Mouse (Mus musculus) layer of hippocampus, postnatal 25 days (tissue): Measurements from ENCODE around the gene Prelid3b. TPM values are rescaled to one million over a fixed set of nuclear protein-coding genes. Genes with fewer than 3 reads are reported as not detected.
A peak's percentile ranks its signal among the peaks of the same experiment; 100 is the strongest.

Experiments
- DNase-seq, 2 experiments: peaks; one replicate each; pipeline ENCODE4 v3.0.0; 2022; ENCODE audit warnings: mixed read lengths in 2 of 2, low spot score in 1 of 2; ENCODE audit errors: extremely low spot score in 1 of 2
- total RNA-seq, 2 experiments: library from RNA; stranded (reverse); gene quantifications; 2 replicates each; pipeline ENCODE4 v1.2.3; 2021

The Prelid3b gene
- total RNA-seq, result 10 to 100 TPM; 36.5 to 42.5 TPM

DNA sequence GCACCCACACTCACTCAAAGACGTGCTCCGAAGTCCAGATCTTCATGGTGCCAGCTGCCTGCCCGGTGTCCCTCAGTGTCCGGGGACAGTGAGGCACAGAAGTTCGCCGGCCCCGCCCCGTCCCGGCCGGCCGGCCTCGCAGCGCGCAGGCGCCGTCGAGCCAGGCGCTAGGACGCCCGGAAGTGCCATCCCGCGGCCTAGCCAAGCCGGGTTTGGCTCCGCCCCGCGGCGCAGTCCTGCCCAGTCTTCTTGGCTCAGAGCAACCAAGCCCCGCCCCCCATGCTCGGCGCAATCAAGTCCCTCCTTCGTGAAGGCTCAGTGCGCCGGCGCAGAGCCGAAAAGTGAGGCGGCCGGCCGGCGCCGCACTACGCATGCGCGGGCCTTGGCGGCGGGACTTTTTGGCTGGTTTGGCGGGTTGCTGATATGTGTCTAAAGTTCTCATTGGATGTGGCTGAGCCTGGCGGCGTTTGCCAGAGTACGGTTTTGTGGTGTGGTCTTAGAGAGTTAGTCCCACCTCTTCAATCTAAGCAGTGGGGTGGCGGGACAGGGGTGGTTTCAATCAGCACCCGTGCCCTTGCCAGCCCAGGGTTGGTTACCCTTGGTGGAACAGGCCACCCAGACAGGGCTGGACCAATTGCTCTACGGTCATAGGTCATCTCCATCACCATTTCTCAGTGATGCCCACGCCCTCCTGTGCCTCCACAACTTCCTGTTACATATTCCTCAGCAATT lies at the start of gene Prelid3b:
Gene Prelid3b (minus strand): TSS at position 264 of the 732 bp plus-strand sequence.
- DNase-seq, result peak; percentile 97 to 98

DNA sequence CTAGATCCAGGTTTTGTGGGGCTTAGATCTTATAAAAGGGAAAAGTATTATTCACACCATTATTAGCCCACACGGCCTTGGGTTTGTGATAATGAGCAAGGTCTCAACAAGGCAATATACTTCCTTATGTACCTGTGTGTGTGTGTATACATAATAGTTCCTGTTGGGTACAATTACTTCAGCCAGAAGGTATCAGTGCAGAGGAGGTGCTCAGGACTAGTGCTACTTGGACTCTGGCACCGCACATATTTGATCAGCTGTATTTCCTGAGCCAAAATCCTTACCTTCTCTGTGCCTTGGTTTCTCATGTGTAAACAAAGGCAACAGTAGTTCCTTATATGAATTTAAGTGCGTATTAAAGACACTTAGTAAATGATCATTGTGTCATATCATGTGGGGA lies 49.3 kb upstream of the Prelid3b start:
- DNase-seq, result no peak

DNA sequence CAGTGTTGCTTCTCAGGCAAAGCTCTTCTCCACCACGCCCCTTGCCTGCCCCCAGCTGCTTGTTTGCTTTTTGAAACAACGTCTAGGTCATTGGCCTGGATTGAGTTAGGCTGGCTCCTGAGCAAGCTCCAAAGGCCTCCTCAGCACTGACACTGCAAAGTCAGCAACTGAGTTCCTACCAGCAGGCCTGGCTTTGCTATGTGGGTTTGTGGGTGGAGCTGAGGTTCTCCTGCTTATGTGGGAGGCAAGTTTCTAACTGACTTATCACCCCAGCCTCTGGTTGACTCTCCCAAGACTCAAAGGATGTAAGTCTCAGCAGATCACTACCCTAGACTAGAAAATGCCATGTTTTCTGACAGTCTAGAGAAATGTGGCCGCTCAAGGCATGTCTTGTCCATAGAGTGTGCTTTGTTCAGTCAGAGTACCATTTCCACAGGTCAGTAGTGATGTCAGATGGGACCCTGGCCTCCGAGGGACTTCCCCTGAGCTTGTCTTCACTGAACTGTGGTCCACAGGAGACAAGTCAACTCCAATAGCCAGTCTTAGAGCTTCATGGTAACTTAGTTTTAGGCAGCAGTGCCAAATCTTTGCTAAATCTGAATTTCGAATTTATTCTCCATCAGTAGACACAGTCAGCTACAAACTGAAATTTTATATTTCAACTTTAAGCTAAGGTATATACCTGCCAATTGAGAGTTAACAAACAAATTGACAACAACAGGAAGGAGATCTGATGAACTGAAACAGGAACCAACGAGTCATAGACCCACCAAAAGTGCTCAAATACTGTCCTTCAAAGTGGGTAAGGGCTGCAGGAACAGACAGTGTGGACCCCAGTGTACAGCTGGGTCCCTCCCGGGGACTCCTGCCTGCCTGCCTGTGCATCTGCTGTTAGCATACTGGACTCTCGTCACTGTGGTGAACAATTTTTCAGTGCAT lies 44.5 kb upstream of the Prelid3b start:
- no peak for DNase-seq

DNA sequence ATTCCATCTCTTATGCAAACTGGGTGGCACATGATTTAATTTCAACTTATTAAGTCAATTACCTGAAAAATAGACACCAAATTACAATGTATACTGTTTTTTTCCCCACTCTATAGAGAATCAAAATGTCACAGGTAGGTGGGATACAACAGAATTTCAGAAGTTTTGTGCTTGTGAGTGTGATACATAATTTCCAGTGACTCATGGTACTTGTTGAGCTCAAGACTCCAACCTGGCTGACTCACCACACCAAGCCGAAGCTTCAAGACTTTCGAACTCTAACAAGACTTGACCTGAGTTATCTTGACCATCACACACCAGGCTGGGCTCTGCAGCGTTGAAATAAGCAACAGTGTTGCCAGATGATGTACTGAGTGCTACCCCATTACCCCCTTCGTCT lies 42.0 kb upstream of the Prelid3b start:
- no peak for DNase-seq

- no peak for DNase-seq
Observed at GRCm38 (mm10) chr2:174513827-174514226, 40.9 kb upstream of the Prelid3b start.

DNA sequence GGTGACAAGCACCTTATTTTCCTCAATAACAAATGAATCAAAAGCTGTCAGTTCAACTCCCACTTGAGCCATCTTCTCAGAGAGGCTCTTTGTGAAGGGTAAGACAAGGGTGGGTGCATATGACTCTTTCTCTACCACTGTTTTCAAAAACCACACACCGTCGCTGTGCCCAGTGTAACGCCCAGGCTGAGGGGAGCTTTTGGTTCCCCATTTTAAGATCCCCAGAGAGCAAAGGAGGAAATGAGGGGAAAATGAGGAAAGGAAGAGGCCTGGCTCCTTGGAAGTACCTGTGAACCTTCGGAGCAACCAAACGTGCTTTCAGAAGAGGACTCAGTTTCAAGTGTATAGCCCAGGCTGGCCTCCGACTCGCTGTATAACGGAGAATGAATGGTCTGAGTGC lies 36.9 kb upstream of the Prelid3b start:
- DNase-seq, result no peak

- DNase-seq, result no peak
Observed at GRCm38 (mm10) chr2:174507998-174508397, 35.1 kb upstream of the Prelid3b start.

- DNase-seq, result no peak
Observed at GRCm38 (mm10) chr2:174502831-174503460, 30.1 kb upstream of the Prelid3b start.

GRCm38 (mm10) chr2:174502321-174502720 lies 29.4 kb upstream of the Prelid3b start:
- DNase-seq, result no peak

GRCm38 (mm10) chr2:174501517-174501916 lies 28.6 kb upstream of the Prelid3b start:
- DNase-seq, result no peak

DNA sequence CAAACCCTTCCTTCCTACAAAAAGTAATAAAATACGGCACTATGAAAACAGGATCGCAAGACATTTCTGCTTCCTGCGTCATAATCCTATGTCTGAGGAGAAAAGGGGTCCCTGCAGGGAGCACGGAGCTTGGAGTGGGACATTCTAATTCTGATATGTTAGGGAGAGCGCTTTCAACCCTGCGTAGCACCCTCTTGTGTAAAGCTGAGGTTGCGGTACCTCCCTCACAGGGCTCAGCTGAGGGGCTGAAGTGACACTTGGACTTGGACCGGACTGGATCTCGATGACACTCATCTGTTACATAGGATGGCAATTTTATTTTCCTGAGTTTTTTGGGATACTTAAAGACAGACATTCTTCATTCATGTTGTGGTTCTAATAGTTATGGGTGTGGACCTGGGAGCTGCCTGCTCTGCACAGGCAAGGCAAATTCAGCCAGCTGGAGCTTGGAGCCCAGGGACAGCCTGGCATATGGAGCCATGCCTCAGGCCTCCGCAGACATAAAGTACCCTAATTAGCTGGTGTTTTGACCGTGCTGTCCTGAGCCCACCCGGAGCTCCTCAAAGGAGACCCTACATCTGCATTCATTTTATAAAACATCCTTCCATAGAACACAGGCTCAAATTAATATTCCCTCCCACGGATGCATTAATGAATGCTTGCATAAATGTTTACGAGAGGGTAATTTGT lies 28.1 kb upstream of the Prelid3b start:
- no peak for DNase-seq

DNA sequence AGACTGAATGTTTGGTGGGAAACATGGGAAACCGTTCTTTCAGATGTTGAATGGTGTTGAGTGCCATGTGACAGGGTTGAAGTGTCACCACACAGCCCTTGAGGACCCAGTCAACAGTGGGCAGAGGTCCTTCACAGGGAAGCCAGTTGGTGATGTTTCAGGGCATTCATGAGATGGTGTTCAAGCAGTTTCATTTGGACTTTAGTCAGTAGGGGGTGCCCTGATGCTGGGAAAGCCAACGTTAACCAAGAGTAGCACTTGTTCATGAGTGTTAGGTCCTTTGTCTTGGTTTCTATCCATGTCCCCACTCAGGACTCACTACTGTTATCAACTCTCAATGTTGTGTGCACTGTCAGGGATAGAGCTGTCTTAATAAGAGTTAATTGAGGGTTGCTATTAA lies 20.0 kb upstream of the Prelid3b start:
- DNase-seq, result peak in 1 of 2 experiments; percentile 17

DNA sequence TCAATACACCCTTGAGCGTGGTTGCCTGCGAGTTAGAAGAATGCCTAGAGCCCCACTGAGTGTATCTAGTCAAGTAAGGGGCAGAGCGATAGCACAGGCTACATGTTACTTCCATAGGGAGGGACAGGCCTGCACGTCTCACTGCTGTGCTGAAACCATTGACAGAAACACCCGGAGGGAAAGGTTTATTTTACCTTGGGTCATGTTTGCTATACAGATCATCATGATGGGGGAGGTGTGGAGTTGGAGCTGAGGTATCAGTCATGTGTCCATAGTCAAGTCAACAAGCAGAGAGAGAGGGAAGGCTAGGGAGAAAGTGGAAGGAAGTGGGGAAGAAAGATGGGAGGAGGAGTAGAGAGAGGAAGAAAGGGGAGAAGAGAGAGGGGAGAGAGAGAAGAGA lies 14.1 kb upstream of the Prelid3b start:
- no peak for DNase-seq

DNA sequence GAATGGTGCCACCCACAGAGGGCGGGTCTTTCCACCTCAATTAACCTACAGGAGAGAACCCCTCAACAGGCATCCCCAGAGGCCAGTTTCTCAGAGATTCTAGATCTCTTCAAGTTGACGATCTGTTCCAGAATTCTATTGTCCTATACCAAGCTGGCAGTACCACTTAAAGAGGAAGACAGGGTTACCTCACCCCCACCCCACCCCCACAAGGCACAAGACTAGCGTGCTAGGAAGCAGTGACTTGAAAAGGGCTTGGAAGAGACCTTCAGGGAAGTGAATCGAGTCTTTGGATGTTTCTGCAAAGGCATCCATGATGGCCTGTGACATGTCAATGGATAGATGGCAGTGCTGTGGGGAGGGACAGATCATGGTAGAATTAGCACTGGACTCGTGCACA lies 5.9 kb upstream of the Prelid3b start:
- DNase-seq, result no peak

DNA sequence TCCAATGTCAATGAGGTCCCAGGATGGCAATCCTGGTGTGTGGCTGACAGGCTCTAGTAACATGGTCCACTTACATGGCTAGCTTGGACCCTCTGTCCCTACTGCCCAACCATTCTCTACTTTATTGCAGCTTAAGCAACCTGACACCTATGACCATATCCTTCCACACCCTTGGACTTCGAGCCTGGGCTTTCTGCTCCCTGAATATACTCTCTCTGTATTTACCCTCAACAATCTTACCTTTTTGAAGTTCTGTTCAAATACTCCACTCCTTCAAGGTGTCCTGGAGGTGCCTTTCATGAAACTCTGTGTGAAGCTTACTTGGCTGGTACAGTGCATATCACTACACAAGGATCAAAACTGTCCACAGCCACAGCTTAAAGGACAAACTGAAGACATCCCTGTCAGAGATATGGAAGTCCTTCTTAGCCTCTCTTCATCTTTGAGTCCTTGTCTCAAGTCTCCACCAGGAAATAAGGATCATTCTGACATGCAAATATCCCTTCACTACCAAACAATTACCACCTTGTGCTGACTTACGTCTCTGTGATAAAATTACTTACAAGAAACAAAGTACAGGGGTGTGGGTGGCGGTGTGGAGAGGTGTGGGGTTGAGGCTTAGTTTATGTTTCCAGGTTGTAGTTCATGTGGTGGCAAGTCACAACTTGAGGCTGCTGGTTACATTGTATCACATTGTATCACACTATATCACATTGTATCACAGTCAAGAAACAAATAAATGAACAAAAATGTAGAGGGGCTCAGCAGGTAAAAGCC lies 4.8 kb upstream of the Prelid3b start:
- no peak for DNase-seq

- no peak for DNase-seq
Observed at GRCm38 (mm10) chr2:174473550-174473927, 658 bp upstream of the Prelid3b start.

DNA sequence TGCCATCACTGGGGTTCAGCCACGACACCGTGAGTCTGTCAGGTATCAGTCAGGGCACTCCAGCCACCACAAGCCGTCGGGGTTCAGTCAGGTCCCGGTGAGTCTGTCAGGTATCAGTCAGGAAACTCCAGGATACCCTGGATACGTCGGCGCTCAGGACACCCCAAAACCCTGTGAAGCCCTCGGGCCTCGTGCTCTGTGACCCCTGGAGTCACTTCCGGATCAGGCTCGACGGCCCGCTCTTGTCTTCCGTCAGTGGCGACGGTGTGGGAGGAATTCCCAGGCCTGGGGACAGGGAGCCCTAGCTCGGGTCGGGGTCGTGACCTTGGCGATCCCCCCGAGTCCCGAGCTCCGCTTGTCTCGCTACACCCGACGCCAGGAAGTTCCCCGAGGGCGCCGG lies 474 bp downstream of the Prelid3b start:
- no peak for DNase-seq

DNA sequence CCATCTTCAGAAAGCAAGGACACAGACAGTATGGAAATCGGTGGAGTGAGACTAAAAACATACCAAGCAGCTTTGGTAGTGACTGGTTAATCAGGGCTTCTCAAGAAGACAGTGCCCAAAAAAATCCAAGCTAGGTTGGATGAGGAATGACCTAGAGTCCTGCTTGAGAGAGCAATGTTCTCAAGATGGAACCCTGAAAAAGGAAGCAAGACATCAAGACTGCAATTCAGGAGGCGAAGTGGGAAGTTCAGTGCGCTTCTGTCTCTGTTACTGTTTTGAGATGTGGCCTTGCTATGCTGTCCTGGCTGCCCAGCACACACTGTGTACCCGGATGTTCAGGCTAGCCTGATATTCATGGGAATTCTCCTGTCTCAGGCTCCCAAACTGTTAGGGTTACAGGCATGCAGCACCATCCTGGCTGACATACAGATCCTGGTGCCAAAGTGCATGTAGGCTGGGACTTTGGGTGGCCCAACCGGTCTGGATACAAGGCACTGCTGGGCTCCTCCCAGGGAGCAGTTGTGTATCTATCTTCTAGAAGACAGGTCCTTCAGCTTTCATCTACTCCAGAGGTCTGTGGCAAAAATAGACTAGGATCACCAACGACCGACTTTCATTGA lies 2.0 kb downstream of the Prelid3b start:
- DNase-seq, result no peak

DNA sequence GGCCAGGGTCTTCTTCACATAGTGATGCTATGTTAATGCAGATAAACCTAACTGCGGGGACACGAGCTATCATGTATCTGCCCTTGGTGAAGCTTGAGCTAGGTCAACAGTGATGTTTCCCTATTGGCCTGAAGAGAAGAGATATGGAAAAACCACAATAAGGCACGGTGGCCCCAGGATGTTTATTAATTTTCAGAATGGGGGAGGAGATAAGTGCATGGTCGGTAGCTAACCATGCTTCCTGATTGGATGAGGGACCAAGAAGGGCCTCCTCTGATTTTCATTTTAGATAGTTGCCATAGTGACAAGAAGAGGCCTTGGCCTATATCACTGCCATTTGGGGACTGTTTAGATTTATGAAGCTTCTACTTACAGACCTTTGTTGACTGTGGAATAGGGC lies 2.5 kb downstream of the Prelid3b start:
- DNase-seq, result no peak
